Mouse (Mus musculus): ENCODE measurements around the gene Gtf2ird1. TPM values are rescaled to one million over a fixed set of nuclear protein-coding genes. Genes with fewer than 3 reads are reported as not detected.

Gtf2ird1 gene
- polyA plus RNA-seq, 1 experiment from 2014 or later: 46.7 TPM

DNA sequence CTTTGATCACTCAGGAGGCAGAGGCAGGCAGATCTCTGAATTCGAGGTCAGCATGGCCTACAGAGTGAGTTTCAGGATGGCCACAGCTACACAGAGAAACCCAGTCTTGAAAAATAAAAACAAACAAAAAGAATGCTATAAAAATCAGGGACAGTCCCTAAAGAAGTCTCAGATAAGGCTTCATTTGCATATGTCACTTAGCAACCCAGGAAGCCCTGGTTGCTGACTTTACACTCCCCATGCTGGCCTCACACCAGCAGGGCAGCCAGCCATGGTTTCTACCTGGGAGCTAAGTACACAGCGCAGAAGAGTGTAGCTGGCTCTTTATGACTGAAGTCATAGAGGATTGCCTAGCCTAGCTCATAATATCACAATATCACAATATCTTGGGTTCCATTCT, 126.4 kb downstream of the Gtf2ird1 start:
- 81% methylated on average over 2 of the region's 2 CpGs for WGBS
- DNase-seq (ENCODE audit: low spot score) (no peak), ATAC-seq (replicated peaks; ENCODE audit: low FRiP score, low read depth) (no peak)
- no peak overlapping the region for H3K4me3 ChIP-seq (replicated peaks; ENCODE audit: low read depth, low read length)
- 0 out of 2 replicates have a peak, but pooled peaks cover 6% of the 10 kb centered on the region for H3K4me1 ChIP-seq (replicated peaks; ENCODE audit: insufficient read depth, low read length)
- no peaks in the 10 kb centered on the region for H3K27me3 ChIP-seq (ENCODE audit: insufficient read depth, low read length)
- no peaks in the 10 kb centered on the region for H3K36me3 ChIP-seq (ENCODE audit: insufficient read depth, low read length)
- no peaks in the 10 kb centered on the region for H3K9me3 ChIP-seq (replicated peaks; ENCODE audit: low read length)
- H3K4me2 ChIP-seq (ENCODE audit: low read length): no peak overlapping the region
- TF ChIP-seq CTCF (IDR thresholded peaks at IDR 0.05; ENCODE audit: low read depth): no peak
- no peak overlapping the region for H3K27ac ChIP-seq
- no peak overlapping the region for H3K9ac ChIP-seq (ENCODE audit: low read depth, low read length)

DNA sequence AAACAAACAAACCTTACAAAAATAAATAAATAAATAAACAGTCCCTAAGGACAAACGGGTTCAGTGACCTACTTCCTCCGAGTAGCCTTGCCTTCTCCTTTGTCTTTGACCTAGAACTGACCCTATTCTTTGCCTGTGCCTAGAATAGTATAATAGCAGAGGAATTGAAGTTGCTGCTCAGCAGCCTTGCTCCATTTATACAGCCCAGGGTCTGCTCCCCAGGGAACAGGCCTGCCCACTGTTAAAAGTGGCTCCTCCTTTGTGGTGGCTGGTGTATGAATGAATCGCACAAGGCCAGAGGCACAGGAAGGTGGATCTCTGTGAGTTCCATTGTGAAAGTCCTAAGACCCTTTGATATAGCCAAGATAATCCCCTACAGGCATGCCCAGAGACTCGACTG, 127.2 kb downstream of the Gtf2ird1 start:
- Histone ChIP-seq H3K9ac (ENCODE audit: low read depth, low read length) (no peak overlapping the region), H3K4me1 (replicated peaks; ENCODE audit: insufficient read depth, low read length) (0 out of 2 replicates have a peak, but pooled peaks cover 6% of the 10 kb centered on the region), H3K4me3 (replicated peaks; ENCODE audit: low read depth, low read length) (no peak overlapping the region), H3K27ac (no peak overlapping the region), H3K27me3 (ENCODE audit: insufficient read depth, low read length) (no peaks in the 10 kb centered on the region), H3K4me2 (ENCODE audit: low read length) (no peak overlapping the region), H3K9me3 (replicated peaks; ENCODE audit: low read length) (no peaks in the 10 kb centered on the region), H3K36me3 (ENCODE audit: insufficient read depth, low read length) (no peaks in the 10 kb centered on the region)
- 69% methylated on average over 4 of the region's 4 CpGs for WGBS
- ATAC-seq (replicated peaks; ENCODE audit: low FRiP score, low read depth): no peak
- DNase-seq (ENCODE audit: low spot score): no peak
- no peak for TF ChIP-seq CTCF (IDR thresholded peaks at IDR 0.05; ENCODE audit: low read depth)

DNA sequence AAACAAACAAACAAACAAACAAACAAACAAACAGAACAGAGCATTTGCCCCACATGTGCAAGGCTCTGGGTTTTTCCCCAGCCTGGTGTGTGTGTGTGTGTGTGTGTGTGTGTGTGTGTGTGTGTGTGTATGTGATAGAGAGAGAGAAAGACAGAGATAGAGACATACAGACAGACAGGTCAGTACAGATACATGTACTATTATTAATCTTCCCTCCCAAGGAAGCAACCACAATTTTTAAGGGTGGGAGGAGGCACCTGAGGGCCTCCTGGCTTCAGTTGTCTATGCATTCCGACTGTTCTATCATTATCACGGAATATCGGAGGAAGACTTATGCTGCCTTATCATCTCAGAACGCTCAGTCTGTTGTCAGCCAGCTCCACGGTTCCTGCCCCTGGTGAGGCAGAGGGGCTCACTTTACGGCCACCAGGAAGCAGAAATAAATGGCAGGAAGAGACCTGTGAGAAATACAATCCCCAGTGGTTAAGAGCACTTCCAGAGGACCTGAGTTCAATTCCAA, 128.0 kb downstream of the Gtf2ird1 start:
- Histone ChIP-seq H3K9ac (ENCODE audit: low read depth, low read length) (no peak overlapping the region), H3K4me3 (replicated peaks; ENCODE audit: low read depth, low read length) (no peak overlapping the region), H3K4me1 (replicated peaks; ENCODE audit: insufficient read depth, low read length) (0 out of 2 replicates have a peak, but pooled peaks cover 6% of the 10 kb centered on the region), H3K27me3 (ENCODE audit: insufficient read depth, low read length) (no peaks in the 10 kb centered on the region), H3K27ac (no peak overlapping the region), H3K4me2 (ENCODE audit: low read length) (no peak overlapping the region), H3K36me3 (ENCODE audit: insufficient read depth, low read length) (no peaks in the 10 kb centered on the region), H3K9me3 (replicated peaks; ENCODE audit: low read length) (no peaks in the 10 kb centered on the region)
- TF ChIP-seq CTCF (IDR thresholded peaks at IDR 0.05; ENCODE audit: low read depth): no peak
- 73% methylated on average over 6 of the region's 6 CpGs for WGBS
- no peak for DNase-seq (ENCODE audit: low spot score)
- ATAC-seq (replicated peaks; ENCODE audit: low FRiP score, low read depth): no peak

DNA sequence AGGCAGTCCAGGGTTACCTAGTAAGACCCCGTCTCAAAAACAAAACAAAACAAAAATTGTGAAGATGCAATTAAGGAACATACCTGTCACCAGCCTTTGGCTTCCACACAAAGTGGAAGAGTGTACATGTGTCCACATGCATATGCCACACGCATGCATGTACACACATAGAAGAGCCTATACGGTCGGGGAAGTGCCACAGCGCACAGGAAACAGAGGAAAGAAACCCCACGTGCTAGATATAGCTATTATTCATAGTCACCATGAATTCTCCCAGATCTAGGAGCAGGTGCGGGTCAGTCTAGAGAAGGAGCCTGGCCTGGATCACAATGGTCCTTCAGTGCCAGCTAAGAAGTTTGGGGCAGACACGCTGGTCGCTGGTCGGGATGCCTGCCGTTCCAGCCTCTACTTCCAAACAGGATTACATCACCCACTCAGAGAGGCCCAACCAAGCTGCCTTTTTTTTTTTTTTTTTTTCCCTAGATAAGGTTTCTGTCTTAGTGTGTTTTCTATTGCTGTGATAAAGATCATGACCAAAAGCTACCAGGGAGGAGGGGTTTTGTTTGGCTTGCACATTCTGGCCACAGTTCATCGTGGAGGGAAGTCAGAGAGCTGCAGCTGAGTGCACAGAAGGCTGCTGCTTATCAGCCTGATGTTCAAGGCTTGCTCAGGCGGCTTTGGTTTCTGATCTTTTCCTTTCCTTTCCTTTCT, 130.5 kb downstream of the Gtf2ird1 start:
- no peaks in the 10 kb centered on the region for H3K9me3 ChIP-seq (replicated peaks; ENCODE audit: low read length)
- H3K4me2 ChIP-seq (ENCODE audit: low read length): no peak overlapping the region
- no peaks in the 10 kb centered on the region for H3K27me3 ChIP-seq (ENCODE audit: insufficient read depth, low read length)
- no peak for TF ChIP-seq CTCF (IDR thresholded peaks at IDR 0.05; ENCODE audit: low read depth)
- no peak overlapping the region for H3K9ac ChIP-seq (ENCODE audit: low read depth, low read length)
- H3K27ac ChIP-seq: peak overlapping the region; percentile 25; the same call in 1 of the 2 replicates
- 0 out of 2 replicates have a peak, but pooled peaks cover 13% of the 10 kb centered on the region for H3K4me1 ChIP-seq (replicated peaks; ENCODE audit: insufficient read depth, low read length)
- H3K4me3 ChIP-seq (replicated peaks; ENCODE audit: low read depth, low read length): no peak overlapping the region
- WGBS: 51% methylated on average over 13 of the region's 13 CpGs
- H3K36me3 ChIP-seq (ENCODE audit: insufficient read depth, low read length): no peaks in the 10 kb centered on the region
- ATAC-seq (replicated peaks; ENCODE audit: low FRiP score, low read depth): no peak
- peak; percentile 52 for DNase-seq (ENCODE audit: low spot score)

DNA sequence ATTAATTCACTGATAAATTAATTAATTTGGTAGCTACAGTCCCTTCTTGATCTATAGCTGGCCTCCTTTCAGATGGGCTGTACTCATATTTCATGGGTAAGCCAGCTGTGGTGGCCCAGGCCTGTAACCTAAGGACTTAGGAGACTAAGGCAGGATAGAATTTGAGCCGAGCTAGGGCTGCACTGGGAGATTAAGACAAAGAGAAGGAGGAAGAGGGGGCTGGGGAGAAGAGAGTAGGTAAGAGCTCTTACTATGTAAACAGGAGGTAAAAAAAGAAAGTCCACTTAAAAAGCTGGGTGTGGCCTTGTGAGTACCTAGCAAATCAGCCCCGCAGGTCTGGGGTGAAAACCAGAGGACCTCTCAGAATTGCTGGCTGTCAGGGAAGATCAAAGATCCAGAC, 132.6 kb downstream of the Gtf2ird1 start:
- DNase-seq (ENCODE audit: low spot score) (peak; percentile 84), ATAC-seq (replicated peaks; ENCODE audit: low FRiP score, low read depth) (peak; percentile 75)
- H3K4me3 ChIP-seq (replicated peaks; ENCODE audit: low read depth, low read length): no peak overlapping the region
- H3K27me3 ChIP-seq (ENCODE audit: insufficient read depth, low read length): no peaks in the 10 kb centered on the region
- no peak overlapping the region for H3K4me2 ChIP-seq (ENCODE audit: low read length)
- 37% methylated on average over 2 of the region's 2 CpGs for WGBS
- H3K27ac ChIP-seq: no peak overlapping the region
- no peaks in the 10 kb centered on the region for H3K36me3 ChIP-seq (ENCODE audit: insufficient read depth, low read length)
- H3K4me1 ChIP-seq (replicated peaks; ENCODE audit: insufficient read depth, low read length): 0 out of 2 replicates have a peak, but pooled peaks cover 13% of the 10 kb centered on the region
- H3K9me3 ChIP-seq (replicated peaks; ENCODE audit: low read length): no peaks in the 10 kb centered on the region
- no peak for TF ChIP-seq CTCF (IDR thresholded peaks at IDR 0.05; ENCODE audit: low read depth)
- no peak overlapping the region for H3K9ac ChIP-seq (ENCODE audit: low read depth, low read length)

DNA sequence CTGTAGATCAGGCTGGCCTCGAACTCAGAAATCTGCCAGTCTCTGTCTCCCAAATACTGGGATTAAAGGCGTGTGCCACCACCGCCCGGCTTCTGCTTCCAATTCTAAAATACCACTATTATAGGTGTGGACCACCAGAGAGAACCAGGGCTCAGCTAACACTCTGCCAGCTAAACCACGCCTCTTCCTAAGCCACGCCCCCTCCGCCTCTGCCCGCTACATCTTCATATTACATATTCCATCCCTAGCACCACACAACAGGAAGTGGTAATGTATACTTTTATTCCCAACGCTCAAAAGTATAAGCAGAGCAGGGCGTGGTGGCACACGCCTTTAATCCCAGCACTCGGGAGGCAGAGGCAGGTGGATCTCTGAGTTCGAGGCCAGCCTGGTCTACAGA, 133.2 kb downstream of the Gtf2ird1 start:
- no peak overlapping the region for H3K9ac ChIP-seq (ENCODE audit: low read depth, low read length)
- H3K4me3 ChIP-seq (replicated peaks; ENCODE audit: low read depth, low read length): no peak overlapping the region
- no peaks in the 10 kb centered on the region for H3K9me3 ChIP-seq (replicated peaks; ENCODE audit: low read length)
- H3K36me3 ChIP-seq (ENCODE audit: insufficient read depth, low read length): no peaks in the 10 kb centered on the region
- no peak for TF ChIP-seq CTCF (IDR thresholded peaks at IDR 0.05; ENCODE audit: low read depth)
- H3K27me3 ChIP-seq (ENCODE audit: insufficient read depth, low read length): no peaks in the 10 kb centered on the region
- H3K27ac ChIP-seq: no peak overlapping the region
- no peak overlapping the region for H3K4me2 ChIP-seq (ENCODE audit: low read length)
- 0 out of 2 replicates have a peak, but pooled peaks cover 13% of the 10 kb centered on the region for H3K4me1 ChIP-seq (replicated peaks; ENCODE audit: insufficient read depth, low read length)
- 76% methylated on average over 13 of the region's 13 CpGs for WGBS
- DNase-seq (ENCODE audit: low spot score) (no peak), ATAC-seq (replicated peaks; ENCODE audit: low FRiP score, low read depth) (no peak)

All from kidney, postnatal 0 days (tissue).